Mouse (Mus musculus) kidney, adult 11 months (tissue): Measurements from ENCODE around the gene Ephb3.

Experiments
- DNase-seq: peaks from one replicate; pipeline ENCODE4 v3.0.0; 2022

The Ephb3 gene

GRCm38 (mm10) chr16:21208001-21208565, 3.5 kb downstream of the Ephb3 start:
- DNase-seq, result no peak

GRCm38 (mm10) chr16:21209290-21209689, 4.7 kb downstream of the Ephb3 start:
- DNase-seq, result no peak

GRCm38 (mm10) chr16:21210204-21210603, 5.6 kb downstream of the Ephb3 start:
- no peak for DNase-seq

GRCm38 (mm10) chr16:21210667-21211338, 6.2 kb downstream of the Ephb3 start:
- peak; percentile 85 for DNase-seq

GRCm38 (mm10) chr16:21211501-21211900, 6.9 kb downstream of the Ephb3 start:
- no peak for DNase-seq

GRCm38 (mm10) chr16:21212369-21212768, 7.8 kb downstream of the Ephb3 start:
- DNase-seq, result no peak

- no peak for DNase-seq
Observed at GRCm38 (mm10) chr16:21213939-21214338, 9.4 kb downstream of the Ephb3 start.

- DNase-seq, result no peak
Observed at GRCm38 (mm10) chr16:21214803-21215202, 10.2 kb downstream of the Ephb3 start.

- DNase-seq, result no peak
Observed at GRCm38 (mm10) chr16:21216047-21216446, 11.5 kb downstream of the Ephb3 start.

- no peak for DNase-seq
Observed at GRCm38 (mm10) chr16:21217233-21217632, 12.7 kb downstream of the Ephb3 start.

- no peak for DNase-seq
Observed at GRCm38 (mm10) chr16:21219656-21220055, 15.1 kb downstream of the Ephb3 start.

GRCm38 (mm10) chr16:21223038-21223437, 18.5 kb downstream of the Ephb3 start:
- no peak for DNase-seq

- no peak for DNase-seq
Observed at GRCm38 (mm10) chr16:21224648-21225240, 20.2 kb downstream of the Ephb3 start.

- DNase-seq, result no peak
Observed at GRCm38 (mm10) chr16:21226629-21227028, 22.1 kb downstream of the Ephb3 start.

- DNase-seq, result peak; percentile 79
Observed at GRCm38 (mm10) chr16:21235135-21235534, 30.6 kb downstream of the Ephb3 start.

GRCm38 (mm10) chr16:21238722-21239121, 34.2 kb downstream of the Ephb3 start:
- DNase-seq, result no peak

GRCm38 (mm10) chr16:21240547-21240946, 36.0 kb downstream of the Ephb3 start:
- DNase-seq, result no peak

GRCm38 (mm10) chr16:21241030-21241429, 36.5 kb downstream of the Ephb3 start:
- no peak for DNase-seq

GRCm38 (mm10) chr16:21242946-21243345, 38.4 kb downstream of the Ephb3 start:
- no peak for DNase-seq

GRCm38 (mm10) chr16:21244803-21245202, 40.2 kb downstream of the Ephb3 start:
- no peak for DNase-seq

- DNase-seq, result no peak
Observed at GRCm38 (mm10) chr16:21245387-21245786, 40.8 kb downstream of the Ephb3 start.

- DNase-seq, result peak; percentile 82
Observed at GRCm38 (mm10) chr16:21245931-21246390, 41.4 kb downstream of the Ephb3 start.

- DNase-seq, result no peak
Observed at GRCm38 (mm10) chr16:21246391-21247036, 42.0 kb downstream of the Ephb3 start.

GRCm38 (mm10) chr16:21247037-21247432, 42.5 kb downstream of the Ephb3 start:
- no peak for DNase-seq
